Mouse (Mus musculus) ES-Bruce4 (cell line): ENCODE data around the gene Mink1.

Source experiments
- CTCF ChIP-seq: IDR thresholded peaks from one replicate; pipeline ENCODE4 v1.8.1; 2011; ENCODE audit warnings: low read depth, low read length
- EP300 ChIP-seq: IDR thresholded peaks from 2 replicates; pipeline ENCODE4 v1.6.1; 2011; ENCODE audit warnings: low read depth, low read length; ENCODE audit not compliant: insufficient read depth
- POLR2A ChIP-seq: IDR thresholded peaks from one replicate; pipeline ENCODE4 v1.8.1; 2011; ENCODE audit warnings: low read length; ENCODE audit not compliant: insufficient read depth

- TF ChIP-seq CTCF = no peak
- no peak for TF ChIP-seq POLR2A
- no peak for TF ChIP-seq EP300
Observed at GRCm38 (mm10) chr11:70583775-70584174, 21.1 kb downstream of the Mink1 start.
